Mouse (Mus musculus) right cerebral cortex, postnatal 36 days (tissue): ENCODE results near the gene Csf1.

ENCODE experiments used
- DNase-seq, 2 experiments: peaks; one replicate each; pipeline ENCODE4 v3.0.0; 2022; ENCODE audit warnings: low spot score in 2 of 2, mixed read lengths in 1 of 2

Csf1 gene

GRCm38 (mm10) chr3:107781304-107781703 is 21.0 kb upstream of the Csf1 start:
- no peak for DNase-seq

- DNase-seq, result no peak
Observed at GRCm38 (mm10) chr3:107778016-107778415, 17.7 kb upstream of the Csf1 start.

- DNase-seq, result no peak
Observed at GRCm38 (mm10) chr3:107776295-107776694, 16.0 kb upstream of the Csf1 start.

- no peak for DNase-seq
Observed at GRCm38 (mm10) chr3:107775736-107776135, 15.5 kb upstream of the Csf1 start.

GRCm38 (mm10) chr3:107775056-107775455 is 14.8 kb upstream of the Csf1 start:
- DNase-seq, result no peak

GRCm38 (mm10) chr3:107772860-107773259 is 12.6 kb upstream of the Csf1 start:
- no peak for DNase-seq

- no peak for DNase-seq
Observed at GRCm38 (mm10) chr3:107769692-107770091, 9.4 kb upstream of the Csf1 start.

GRCm38 (mm10) chr3:107768104-107768989 is 8.1 kb upstream of the Csf1 start:
- no peak for DNase-seq

GRCm38 (mm10) chr3:107766804-107767203 is 6.5 kb upstream of the Csf1 start:
- no peak for DNase-seq

GRCm38 (mm10) chr3:107765979-107766378 is 5.7 kb upstream of the Csf1 start:
- DNase-seq, result no peak

- no peak for DNase-seq
Observed at GRCm38 (mm10) chr3:107763552-107763951, 3.3 kb upstream of the Csf1 start.

- DNase-seq, result no peak
Observed at GRCm38 (mm10) chr3:107761446-107761845, 1.2 kb upstream of the Csf1 start.

GRCm38 (mm10) chr3:107760771-107761170 is 502 bp upstream of the Csf1 start:
- DNase-seq, result no peak

GRCm38 (mm10) chr3:107758638-107759037 is 1.6 kb downstream of the Csf1 start:
- DNase-seq, result no peak

- no peak for DNase-seq
Observed at GRCm38 (mm10) chr3:107758176-107758575, 2.1 kb downstream of the Csf1 start.

GRCm38 (mm10) chr3:107757365-107758129 is 2.7 kb downstream of the Csf1 start:
- no peak for DNase-seq

GRCm38 (mm10) chr3:107756481-107756866 is 3.8 kb downstream of the Csf1 start:
- DNase-seq, result no peak

GRCm38 (mm10) chr3:107755702-107756480 is 4.4 kb downstream of the Csf1 start:
- DNase-seq, result no peak

GRCm38 (mm10) chr3:107754632-107755031 is 5.6 kb downstream of the Csf1 start:
- no peak for DNase-seq

GRCm38 (mm10) chr3:107751607-107752006 is 8.7 kb downstream of the Csf1 start:
- no peak for DNase-seq

GRCm38 (mm10) chr3:107750775-107751540 is 9.3 kb downstream of the Csf1 start:
- no peak for DNase-seq
